Mouse (Mus musculus) thymus, adult 2 months (tissue): Measurements from ENCODE around the gene Flt3.

Experiments
- CTCF ChIP-seq: fragments of 200-500 bp; IDR thresholded peaks from 2 replicates; pipeline ENCODE4 v1.5.1; 2012; ENCODE audit warnings: mild to moderate bottlenecking, control low read depth, low read length, moderate library complexity, borderline replicate concordance; ENCODE audit not compliant: control insufficient read depth, poor library complexity, insufficient read depth; ENCODE audit errors: extremely low read depth
- POLR2A ChIP-seq: fragments of 200-500 bp; IDR thresholded peaks from 2 replicates; pipeline ENCODE4 v1.6.1; 2012; ENCODE audit warnings: mild to moderate bottlenecking, low read length, control low read depth, moderate library complexity; ENCODE audit not compliant: control insufficient read depth, poor library complexity, insufficient read depth; ENCODE audit errors: extremely low read depth

- TF ChIP-seq POLR2A (no peak), CTCF (no peak)
Observed at GRCm38 (mm10) chr5:147389052-147389451, 11.2 kb downstream of the Flt3 start.
